Mouse (Mus musculus): Measurements from ENCODE around the gene Gm4858. TPM values are rescaled to one million over a fixed set of nuclear protein-coding genes. Genes with fewer than 3 reads are reported as not detected.
"Not testable (repeated sequence)": the region's sequence is repeated elsewhere in the genome, so short reads cannot be mapped to it uniquely, and the experiment has no call there.

The Gm4858 gene
- total RNA-seq (2021) = not detected
- long read RNA-seq, experiment 1 = 0 reads
- long read RNA-seq, experiment 2 = 0 reads

DNA sequence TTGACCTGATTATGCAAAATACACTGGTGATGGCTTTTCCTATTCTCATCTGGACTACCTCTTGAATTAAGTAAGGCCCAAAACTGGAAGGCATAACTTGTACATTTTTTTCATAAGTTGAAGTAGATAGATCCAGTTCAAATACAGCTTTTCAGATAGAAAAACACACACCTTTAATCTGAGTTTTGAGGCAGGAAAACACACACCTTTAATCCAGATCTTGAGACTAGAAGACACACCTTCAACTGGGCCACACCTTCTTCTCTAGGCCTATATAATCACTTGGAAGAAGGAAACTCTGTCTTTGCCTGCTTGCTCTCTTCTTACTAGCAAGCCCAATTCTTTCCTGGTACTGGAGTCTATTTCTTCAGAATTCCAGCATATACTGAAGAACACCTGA lies at the start of gene Gm4858:
Gm4858 (plus strand) TSS at position 301 of the 400 bp plus-strand sequence.
- DNase-seq (ENCODE audit: low spot score) = not testable (repeated sequence)

DNA sequence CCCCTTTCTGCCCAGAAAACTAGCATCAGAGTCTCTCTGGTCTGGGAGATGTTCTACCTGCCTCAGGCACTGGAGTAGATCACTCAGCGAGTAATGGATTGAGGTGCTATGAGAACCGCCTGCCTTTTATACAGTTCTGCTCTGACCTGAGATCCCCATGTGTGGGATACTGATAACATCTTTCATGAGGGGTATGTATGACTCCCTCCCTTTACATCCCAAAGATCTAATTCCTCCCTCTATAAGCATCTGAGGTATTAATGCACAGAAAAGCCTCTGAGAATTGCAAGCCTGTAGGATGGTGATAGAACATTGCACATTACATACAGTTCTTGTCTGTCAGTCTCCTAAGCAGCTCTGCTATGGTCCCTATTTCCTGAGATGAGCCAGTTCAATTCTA lies 49.7 kb upstream of the Gm4858 start, which contains the start of gene Lce1m:
Lce1m (minus strand) TSS at position 101 of the 400 bp plus-strand sequence.
- DNase-seq (ENCODE audit: low spot score) = no peak

GRCm38 (mm10) chr3:93021171-93021570 lies 47.5 kb upstream of the Gm4858 start:
- DNase-seq (ENCODE audit: low spot score) = no peak

DNA sequence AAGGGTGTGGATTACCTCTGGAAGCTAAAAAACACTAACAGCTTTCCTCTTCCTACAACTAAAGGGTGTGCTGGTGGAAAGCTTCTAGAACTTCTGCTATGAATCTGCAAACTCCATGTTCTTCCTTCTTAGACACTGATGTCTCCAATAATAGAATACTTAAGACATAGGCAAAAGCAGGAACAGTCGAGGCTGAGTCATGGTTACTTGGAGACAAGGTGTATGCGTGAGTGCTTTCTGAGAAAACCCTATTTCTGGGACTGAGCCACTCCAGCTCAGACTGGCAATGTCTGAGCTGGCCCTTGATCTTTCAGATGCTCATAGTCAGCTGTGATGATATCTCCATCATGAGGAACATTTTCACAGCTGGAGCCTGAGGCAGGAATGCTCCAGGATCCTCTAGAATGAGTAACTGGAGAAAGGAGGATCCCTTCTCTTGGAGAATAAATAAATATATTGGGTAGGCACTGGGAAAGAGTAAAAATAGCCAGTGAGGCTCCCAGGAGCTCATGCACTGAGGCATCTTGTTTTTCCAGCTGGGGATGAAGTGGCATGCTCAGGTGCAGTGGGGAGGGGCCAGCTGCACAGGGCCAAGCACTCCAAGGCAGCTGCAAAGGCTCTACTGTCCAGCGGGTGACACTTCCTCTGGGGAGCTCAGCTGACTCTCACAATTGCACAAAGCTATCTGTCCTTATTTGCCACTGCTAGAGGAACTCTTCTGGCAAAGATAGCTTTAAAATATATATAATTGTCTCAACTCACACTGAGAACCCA lies 45.0 kb upstream of the Gm4858 start:
- no peak for DNase-seq (ENCODE audit: low spot score)

DNA sequence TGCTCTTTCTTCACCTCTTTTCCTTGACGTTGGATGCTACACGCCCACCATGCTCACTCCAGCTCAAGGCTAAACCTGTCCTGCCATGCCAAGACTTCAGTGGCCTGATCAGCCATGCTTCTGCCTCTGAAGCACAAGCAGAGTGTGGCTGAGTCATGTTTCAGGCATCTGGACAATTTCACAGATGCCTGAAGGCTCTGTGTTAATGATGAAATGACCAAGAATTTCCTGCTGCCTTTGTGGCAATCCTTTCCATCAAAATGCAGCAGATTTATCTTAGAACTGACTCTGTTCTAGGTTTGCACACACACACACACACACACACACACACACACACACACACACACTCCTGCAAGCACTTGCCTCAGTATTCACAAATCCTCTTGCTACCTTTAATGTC lies 43.1 kb upstream of the Gm4858 start:
- no peak for DNase-seq (ENCODE audit: low spot score)

DNA sequence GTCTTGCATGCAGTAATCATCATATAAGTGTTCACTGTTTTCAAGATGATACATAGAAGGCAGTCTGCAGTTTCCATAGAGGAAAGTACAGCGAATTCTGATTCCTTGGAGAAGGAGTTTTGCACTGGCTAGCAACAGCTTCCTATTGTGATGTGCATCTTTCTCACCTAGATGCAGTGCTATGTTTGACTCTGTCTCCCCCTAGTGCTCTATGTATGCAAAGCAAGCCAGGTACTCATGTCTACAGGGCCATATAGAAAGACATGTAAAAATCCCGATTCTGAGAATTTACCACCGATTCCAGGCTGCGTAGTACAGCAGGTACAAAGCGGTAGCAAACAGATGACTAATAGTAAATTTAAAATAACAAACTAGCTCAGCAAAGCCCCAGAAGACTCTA lies 37.2 kb upstream of the Gm4858 start:
- DNase-seq (ENCODE audit: low spot score) = no peak

- DNase-seq (ENCODE audit: low spot score) = no peak
These were observed 18.4 kb upstream of the Gm4858 start for GRCm38 (mm10) chr3:93050182-93050581.

DNA sequence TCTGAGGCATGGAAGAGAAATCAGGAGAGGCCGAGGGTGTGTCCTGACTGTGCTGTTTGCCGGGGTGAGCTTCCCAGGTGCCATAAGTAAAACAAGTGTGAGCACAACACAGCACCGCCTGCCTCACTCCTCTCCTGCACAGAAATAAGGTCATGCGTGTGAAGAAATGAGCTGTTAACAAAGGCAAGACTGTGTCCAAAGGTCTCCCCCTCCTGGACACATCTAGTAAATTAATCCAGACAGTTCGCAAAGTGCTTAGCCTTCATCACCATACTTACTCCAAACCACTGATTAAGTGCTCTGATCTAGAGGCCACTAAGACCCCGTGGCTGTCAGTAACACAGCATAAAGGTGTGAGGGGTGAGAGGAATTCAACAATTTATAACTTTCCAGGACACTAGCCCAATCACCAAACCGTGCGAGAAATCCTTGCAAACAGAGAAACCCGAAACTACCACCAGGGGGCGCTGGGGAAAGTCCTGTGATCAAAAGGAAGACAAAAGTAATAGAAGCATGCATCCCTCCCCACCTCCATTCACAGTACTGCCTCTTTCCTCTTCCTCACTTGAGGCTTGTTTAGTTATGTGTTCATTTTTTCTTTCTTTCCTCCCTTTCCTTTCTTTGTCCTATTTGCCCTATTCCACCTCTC lies 15.7 kb upstream of the Gm4858 start:
- no peak for DNase-seq (ENCODE audit: low spot score)

- no peak for DNase-seq (ENCODE audit: low spot score)
These were observed 18.0 kb downstream of the Gm4858 start for GRCm38 (mm10) chr3:93086631-93087030.

- DNase-seq (ENCODE audit: low spot score) = not testable (repeated sequence)
These were observed 25.0 kb downstream of the Gm4858 start for GRCm38 (mm10) chr3:93093581-93093980.

GRCm38 (mm10) chr3:93096447-93096846 lies 27.8 kb downstream of the Gm4858 start:
- no peak for DNase-seq (ENCODE audit: low spot score)

- DNase-seq (ENCODE audit: low spot score) = no peak
These were observed 43.0 kb downstream of the Gm4858 start for GRCm38 (mm10) chr3:93111668-93112067.

GRCm38 (mm10) chr3:93114481-93114880 lies 45.9 kb downstream of the Gm4858 start:
- DNase-seq (ENCODE audit: low spot score) = no peak

GRCm38 (mm10) chr3:93119101-93119500 lies 50.5 kb downstream of the Gm4858 start:
- DNase-seq (ENCODE audit: low spot score) = no peak

Other genes with a start within 250 kb of the Gm4858 start
- not detected for gene Kprp, start 241.6 kb upstream of the Gm4858 start, total RNA-seq (2021)
- not detected for gene Lce1l, start 217.5 kb upstream of the Gm4858 start, total RNA-seq (2021)
- not detected for gene 2310050C09Rik, start 198.6 kb upstream of the Gm4858 start, total RNA-seq (2021)
- not detected for gene Lce3a, start 142.6 kb upstream of the Gm4858 start, total RNA-seq (2021)
- gene Lce3b, start 135.8 kb upstream of the Gm4858 start, total RNA-seq (2021) = not detected
- gene Lce3c, start 124.3 kb upstream of the Gm4858 start, total RNA-seq (2021) = not detected
- gene Lce3d, start 111.4 kb upstream of the Gm4858 start, total RNA-seq (2021) = not detected
- not detected for gene Lce3e, start 101.8 kb upstream of the Gm4858 start, total RNA-seq (2021)
- not detected for gene Lce3f, start 76.6 kb upstream of the Gm4858 start, total RNA-seq (2021)
- gene Crct1, start 53.1 kb upstream of the Gm4858 start, total RNA-seq (2021) = not detected
- not detected for gene Lce1m, start 49.8 kb upstream of the Gm4858 start, total RNA-seq (2021)
- gene Crnn, start 76.0 kb downstream of the Gm4858 start, total RNA-seq (2021) = not detected
- gene Flg2, start 128.5 kb downstream of the Gm4858 start, total RNA-seq (2021) = not detected
- gene Flg, start 204.7 kb downstream of the Gm4858 start, total RNA-seq (2021) = not detected